Mouse (Mus musculus) heart, postnatal 0 days (tissue): ENCODE measurements around the gene Degs2. TPM values are rescaled to one million over a fixed set of nuclear protein-coding genes. Genes with fewer than 3 reads are reported as not detected.

Source experiments
- ATAC-seq: fragments of 200-750 bp; cut with Nextera tagmentation; 2 replicates; pipeline ENCODE4 v1.8.0; 2017; ENCODE audit warnings: low read depth, moderate number of reproducible peaks, moderate library complexity; ENCODE audit not compliant: insufficient read depth
- DNase-seq: peaks from one replicate; pipeline ENCODE4 v3.0.0-alpha.2; 2016; ENCODE audit warnings: low spot score
- H3K27ac ChIP-seq: fragments of 300-500 bp; sonication (generic); 2 replicates; pipeline ENCODE4 v1.5.1; 2014; ENCODE audit warnings: low read depth, mild to moderate bottlenecking
- H3K27me3 ChIP-seq: fragments of 300-500 bp; sonication (generic); 2 replicates; pipeline ENCODE4 v1.6.1; 2014; ENCODE audit warnings: low read length, mixed read lengths; ENCODE audit not compliant: control insufficient read depth, insufficient read depth
- H3K36me3 ChIP-seq: fragments of 300-500 bp; sonication (generic); replicated peaks from 2 replicates; pipeline ENCODE4 v1.6.1; 2014; ENCODE audit warnings: low read length, mixed read lengths; ENCODE audit not compliant: control insufficient read depth, insufficient read depth
- H3K4me1 ChIP-seq: fragments of 300-500 bp; sonication (generic); 2 replicates; pipeline ENCODE4 v1.6.1; 2014; ENCODE audit warnings: antibody characterized with exemption; ENCODE audit not compliant: control insufficient read depth, insufficient read depth
- H3K4me2 ChIP-seq: fragments of 300-500 bp; sonication (generic); 2 replicates; pipeline ENCODE4 v1.6.1; 2014; ENCODE audit warnings: low read depth, mild to moderate bottlenecking, low read length, moderate library complexity
- H3K4me3 ChIP-seq: fragments of 300-500 bp; sonication (generic); 2 replicates; pipeline ENCODE4 v1.5.1; 2014; ENCODE audit warnings: low read depth, low read length
- H3K9ac ChIP-seq: fragments of 300-500 bp; sonication (generic); replicated peaks from 2 replicates; pipeline ENCODE4 v1.6.1; 2014; ENCODE audit warnings: low read depth, low read length, mixed read lengths
- H3K9me3 ChIP-seq: fragments of 300-500 bp; sonication (generic); replicated peaks from 2 replicates; pipeline ENCODE4 v1.6.1; 2016; ENCODE audit warnings: low read length; ENCODE audit not compliant: control insufficient read depth
- CTCF ChIP-seq: IDR thresholded peaks from 2 replicates; pipeline ENCODE4 v1.5.1; 2016; ENCODE audit warnings: antibody characterized with exemption, control low read depth, low read depth
- EP300 ChIP-seq: IDR thresholded peaks from 2 replicates; pipeline ENCODE4 v1.6.1; 2016; ENCODE audit warnings: antibody characterized with exemption, low read depth
- WGBS: fragments of 180-500 bp; shearing (Covaris S2); extraction: QIAGEN DNeasy Blood & Tissue Kit; methylation state at CpG from one replicate; pipeline ENCODE4 v1.1.7; 2014; 5-methylcytosine and 5-hydroxymethylcytosine counted together
- polyA plus RNA-seq: library from polyadenylated mRNA; unstranded; fragments of >200 nt; fragmentation: Nextera tagmentation; extraction: Ambion mirVana; gene quantifications from 2 replicates; pipeline ENCODE4 v1.2.1, GENCODE M21; 2015
- total RNA-seq: library from RNA; depleted of rRNA; stranded (reverse); fragments of >200 nt; gene quantifications from 2 replicates; pipeline ENCODE4 v1.2.3, GENCODE M21; 2014; ENCODE audit warnings: low replicate concordance

The Degs2 gene
- total and polyA plus RNA-seq, 2 experiments from 2014 or later: 0.12 to 2.3 TPM

DNA sequence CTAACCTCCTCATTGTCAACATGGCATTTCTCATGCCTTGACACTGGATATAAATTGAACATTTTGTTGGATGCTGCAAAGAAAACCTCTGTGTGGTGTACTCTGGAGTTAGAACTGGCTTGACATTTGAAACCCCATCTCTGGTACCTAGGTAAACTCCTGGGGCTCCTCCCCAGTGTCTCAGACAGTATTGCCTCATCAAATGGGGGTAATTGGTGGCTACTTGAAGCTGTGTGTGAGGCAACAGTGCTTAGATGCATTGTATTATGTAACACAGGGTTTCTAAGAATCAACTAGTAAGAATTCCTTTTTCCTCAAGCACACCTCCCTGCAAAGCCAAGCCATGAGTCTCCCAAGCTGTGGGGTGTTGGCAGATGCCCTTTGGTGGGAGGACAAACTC lies 54.3 kb downstream of the Degs2 start:
- H3K4me2 ChIP-seq: no peak overlapping the region
- peaks cover 29% of the 10 kb centered on the region for H3K36me3 ChIP-seq
- no peak overlapping the region for H3K9ac ChIP-seq
- TF ChIP-seq CTCF (no peak), EP300 (no peak)
- no peak for ATAC-seq
- no peaks in the 10 kb centered on the region for H3K27me3 ChIP-seq
- no peak overlapping the region for H3K4me3 ChIP-seq
- peaks cover 8% of the 10 kb centered on the region; the same call in 1 of the 2 replicates for H3K4me1 ChIP-seq
- H3K27ac ChIP-seq: no peak overlapping the region
- DNase-seq: no peak
- H3K9me3 ChIP-seq: no peaks in the 10 kb centered on the region

DNA sequence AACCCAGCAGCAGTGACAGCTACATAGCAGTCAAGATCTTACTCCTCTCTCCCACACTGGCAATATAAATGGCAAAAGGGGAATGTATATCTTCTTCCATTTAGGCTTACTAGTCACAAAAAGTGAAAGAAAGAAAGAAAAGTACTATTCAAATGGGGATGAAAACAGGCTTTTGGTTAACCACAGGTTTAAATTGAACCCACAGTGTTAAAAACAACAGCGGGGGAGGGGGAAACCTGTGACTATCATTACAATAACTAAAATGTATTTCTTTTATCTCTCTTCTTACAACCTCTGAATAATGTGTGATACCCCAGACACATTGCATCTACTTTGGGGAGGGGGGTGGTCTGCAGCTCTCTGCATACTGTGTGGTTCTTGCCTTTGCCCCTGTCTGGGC lies 55.9 kb downstream of the Degs2 start:
- no peak overlapping the region for H3K9ac ChIP-seq
- DNase-seq (no peak), ATAC-seq (no peak)
- H3K27me3 ChIP-seq: no peaks in the 10 kb centered on the region
- H3K4me3 ChIP-seq: no peak overlapping the region
- peaks cover 22% of the 10 kb centered on the region for H3K36me3 ChIP-seq
- H3K9me3 ChIP-seq: no peaks in the 10 kb centered on the region
- no peak overlapping the region for H3K27ac ChIP-seq
- no peak for TF ChIP-seq CTCF
- no peak for TF ChIP-seq EP300
- H3K4me1 ChIP-seq: peaks cover 13% of the 10 kb centered on the region; the same call in 1 of the 2 replicates
- H3K4me2 ChIP-seq: no peak overlapping the region
- WGBS: 96% methylated on average over 1 of the region's 1 CpGs

DNA sequence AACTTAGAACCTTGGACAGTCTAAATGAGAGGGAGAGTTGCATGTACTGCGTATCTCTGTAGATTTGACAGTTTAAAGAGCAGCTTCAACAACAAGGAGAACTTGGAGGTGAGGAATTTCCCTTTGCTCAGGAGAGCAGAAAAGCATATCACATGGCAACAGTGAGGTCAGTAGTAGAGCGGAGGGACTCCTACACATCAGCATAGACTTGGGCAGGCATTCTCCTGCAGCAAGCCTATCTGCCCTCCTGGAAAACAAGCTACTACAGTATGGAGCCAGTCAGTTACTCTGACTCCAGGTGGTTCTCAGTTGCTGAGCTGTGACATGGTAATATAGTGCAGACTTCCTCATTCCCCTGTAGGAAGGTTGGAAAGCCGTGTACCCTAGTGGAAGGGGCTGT lies 60.1 kb downstream of the Degs2 start:
- H3K27ac ChIP-seq: no peak overlapping the region
- H3K27me3 ChIP-seq: no peaks in the 10 kb centered on the region
- 63% methylated on average over 3 of the region's 3 CpGs for WGBS
- ATAC-seq (no peak), DNase-seq (no peak)
- no peaks in the 10 kb centered on the region for H3K36me3 ChIP-seq
- peaks cover 18% of the 10 kb centered on the region; the same call in 1 of the 2 replicates for H3K4me1 ChIP-seq
- no peaks in the 10 kb centered on the region for H3K9me3 ChIP-seq
- TF ChIP-seq CTCF: no peak
- TF ChIP-seq EP300: no peak
- no peak overlapping the region for H3K4me3 ChIP-seq
- H3K4me2 ChIP-seq: no peak overlapping the region
- no peak overlapping the region for H3K9ac ChIP-seq

DNA sequence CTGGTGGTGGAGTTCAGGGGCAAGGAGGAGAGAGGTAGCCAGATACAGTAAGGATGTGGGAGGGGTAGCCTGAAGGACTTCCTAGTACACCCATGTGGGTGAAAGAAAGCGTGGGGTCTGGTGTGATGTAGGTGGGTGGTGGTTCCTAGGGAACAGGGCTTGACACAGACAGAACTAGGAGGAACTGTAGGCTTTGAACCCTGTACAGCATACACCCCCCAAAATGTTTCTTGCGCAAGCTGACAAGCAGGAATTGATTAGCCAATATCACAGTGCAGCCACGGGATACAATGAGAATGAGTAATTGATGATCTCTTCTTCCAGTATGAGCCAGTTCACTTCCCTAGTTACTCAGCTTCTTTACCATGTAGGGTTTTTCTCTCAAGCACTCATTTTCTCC lies 63.0 kb downstream of the Degs2 start:
- DNase-seq (no peak), ATAC-seq (no peak; the same call in 1 of the 2 replicates)
- Histone ChIP-seq H3K27me3 (no peaks in the 10 kb centered on the region), H3K4me3 (no peak overlapping the region), H3K9ac (no peak overlapping the region), H3K4me2 (no peak overlapping the region), H3K27ac (no peak overlapping the region), H3K9me3 (no peaks in the 10 kb centered on the region), H3K36me3 (no peaks in the 10 kb centered on the region), H3K4me1 (peaks cover 24% of the 10 kb centered on the region; the same call in 1 of the 2 replicates)
- TF ChIP-seq CTCF (no peak), EP300 (no peak)
- 89% methylated on average over 3 of the region's 3 CpGs for WGBS

DNA sequence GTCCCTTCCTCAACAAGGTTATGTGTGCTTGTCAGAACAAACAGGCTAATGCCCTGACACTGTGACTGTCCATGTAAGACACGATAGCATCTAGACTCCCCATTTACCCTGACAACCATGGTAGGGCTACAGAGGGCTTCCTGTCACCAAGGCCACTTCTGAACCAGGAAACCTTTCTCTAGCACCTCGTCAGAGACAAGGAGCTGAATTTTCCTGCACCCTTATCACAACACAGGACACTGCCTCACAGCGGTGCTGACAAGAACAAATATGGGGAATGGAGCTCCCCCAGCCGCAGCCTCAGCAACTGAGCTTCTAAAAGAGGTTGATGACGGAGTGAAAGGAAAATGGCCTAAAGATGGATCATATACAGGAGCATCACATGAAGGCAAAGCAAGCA lies 64.7 kb downstream of the Degs2 start:
- ATAC-seq: peak; percentile 75
- Histone ChIP-seq H3K4me1 (peaks cover 24% of the 10 kb centered on the region; the same call in 1 of the 2 replicates), H3K36me3 (no peaks in the 10 kb centered on the region), H3K27ac (peak overlapping the region; percentile 59), H3K4me2 (no peak overlapping the region), H3K27me3 (no peaks in the 10 kb centered on the region), H3K9ac (no peak overlapping the region), H3K4me3 (no peak overlapping the region), H3K9me3 (no peaks in the 10 kb centered on the region)
- DNase-seq: peak; percentile 41
- WGBS: 20% methylated on average over 5 of the region's 5 CpGs
- TF ChIP-seq CTCF: no peak
- TF ChIP-seq EP300: no peak

DNA sequence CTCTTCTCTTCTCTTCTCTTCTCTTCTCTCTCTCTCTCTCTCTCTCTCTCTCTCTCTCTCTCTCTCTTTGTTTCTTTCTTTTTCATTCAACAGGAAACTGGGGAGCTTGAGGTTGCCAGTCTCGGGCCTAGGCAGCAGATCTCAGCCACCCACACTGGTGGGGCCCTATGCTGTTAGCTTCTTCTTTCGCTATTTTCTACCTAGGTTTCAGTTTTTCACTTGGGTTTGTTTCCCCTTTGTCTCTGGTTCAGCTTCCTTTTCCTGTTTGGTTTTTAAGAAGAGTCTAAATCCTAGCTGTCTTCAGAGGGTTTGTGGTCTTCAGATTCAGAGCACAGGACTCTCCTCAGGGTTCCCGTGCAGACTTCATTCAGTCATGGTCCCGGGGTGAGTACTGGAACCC lies 66.6 kb downstream of the Degs2 start:
- 82% methylated on average over 4 of the region's 4 CpGs for WGBS
- TF ChIP-seq CTCF: no peak
- TF ChIP-seq EP300: no peak
- no peak for DNase-seq
- no peak overlapping the region for H3K4me3 ChIP-seq
- peaks cover 20% of the 10 kb centered on the region; the same call in 1 of the 2 replicates for H3K4me1 ChIP-seq
- no peak overlapping the region for H3K4me2 ChIP-seq
- no peak overlapping the region for H3K27ac ChIP-seq
- H3K9ac ChIP-seq: no peak overlapping the region
- H3K27me3 ChIP-seq: no peaks in the 10 kb centered on the region
- no peaks in the 10 kb centered on the region for H3K36me3 ChIP-seq
- ATAC-seq: no peak
- H3K9me3 ChIP-seq: no peaks in the 10 kb centered on the region
